Mouse (Mus musculus): ENCODE data around the gene Hist1h2bf.
A peak's percentile ranks its signal among the peaks of the same experiment; 100 is the strongest.
"Not testable (repeated sequence)": the region's sequence is repeated elsewhere in the genome, so short reads cannot be mapped to it uniquely, and the experiment has no call there.

Hist1h2bf gene

DNA sequence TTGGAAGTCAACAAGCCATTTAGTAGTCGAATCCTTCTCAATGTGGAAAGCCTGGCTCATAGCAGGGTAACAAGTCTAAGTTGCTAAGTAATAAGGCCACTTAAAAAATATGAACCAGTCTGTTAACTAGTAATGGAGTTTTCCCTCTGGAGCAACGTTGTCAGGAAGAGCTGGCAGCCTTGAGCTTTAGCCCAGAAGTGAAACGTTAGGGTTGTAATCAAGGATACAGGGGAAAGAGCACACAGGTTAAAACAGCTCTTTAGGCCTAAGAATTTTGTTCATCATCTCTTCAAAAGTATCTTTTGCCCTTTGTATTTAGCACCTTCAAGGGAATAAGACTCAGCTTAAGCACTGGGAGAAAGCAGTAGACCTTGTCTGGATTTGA lies 23.2 kb downstream of the Hist1h2bf start:
- DNase-seq (ENCODE audit: extremely low read depth, insufficient read length, low spot score) = peak; percentile 53

DNA sequence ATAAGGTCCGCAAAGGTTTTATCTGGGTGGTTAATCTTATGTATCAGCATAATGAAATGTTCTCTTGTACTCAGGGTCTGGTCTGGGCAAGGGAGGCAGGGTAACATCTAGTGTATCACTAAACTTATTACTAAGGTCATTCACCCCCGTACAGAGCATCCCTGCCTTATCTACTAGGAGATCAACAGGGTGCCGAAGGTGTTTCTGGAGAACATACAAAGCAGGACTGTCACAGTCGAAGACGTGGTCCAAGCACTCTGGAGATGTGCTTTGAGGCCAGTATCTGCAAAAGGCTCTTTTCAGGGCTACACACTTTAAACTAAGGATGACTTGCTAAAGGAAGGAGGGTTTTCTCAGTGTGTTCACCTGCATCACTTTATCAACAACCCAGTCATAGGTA lies 27.3 kb downstream of the Hist1h2bf start:
- no peak for DNase-seq (ENCODE audit: extremely low read depth, insufficient read length, low spot score)

DNA sequence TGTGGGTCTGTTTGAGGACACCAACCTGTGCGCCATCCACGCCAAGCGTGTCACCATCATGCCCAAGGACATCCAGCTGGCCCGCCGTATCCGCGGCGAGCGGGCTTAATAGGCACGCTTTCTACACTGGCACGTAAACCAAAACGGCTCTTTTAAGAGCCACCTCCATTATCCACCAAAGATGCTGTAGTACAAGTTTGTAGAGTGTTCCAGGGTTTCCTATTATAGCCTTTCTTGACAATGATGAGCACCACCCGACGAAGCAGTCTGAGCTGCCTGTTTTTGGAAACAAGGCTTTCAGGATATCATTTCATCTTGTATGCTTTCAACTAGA lies 29.2 kb downstream of the Hist1h2bf start:
- DNase-seq (ENCODE audit: extremely low read depth, insufficient read length, low spot score) = not testable (repeated sequence)

DNA sequence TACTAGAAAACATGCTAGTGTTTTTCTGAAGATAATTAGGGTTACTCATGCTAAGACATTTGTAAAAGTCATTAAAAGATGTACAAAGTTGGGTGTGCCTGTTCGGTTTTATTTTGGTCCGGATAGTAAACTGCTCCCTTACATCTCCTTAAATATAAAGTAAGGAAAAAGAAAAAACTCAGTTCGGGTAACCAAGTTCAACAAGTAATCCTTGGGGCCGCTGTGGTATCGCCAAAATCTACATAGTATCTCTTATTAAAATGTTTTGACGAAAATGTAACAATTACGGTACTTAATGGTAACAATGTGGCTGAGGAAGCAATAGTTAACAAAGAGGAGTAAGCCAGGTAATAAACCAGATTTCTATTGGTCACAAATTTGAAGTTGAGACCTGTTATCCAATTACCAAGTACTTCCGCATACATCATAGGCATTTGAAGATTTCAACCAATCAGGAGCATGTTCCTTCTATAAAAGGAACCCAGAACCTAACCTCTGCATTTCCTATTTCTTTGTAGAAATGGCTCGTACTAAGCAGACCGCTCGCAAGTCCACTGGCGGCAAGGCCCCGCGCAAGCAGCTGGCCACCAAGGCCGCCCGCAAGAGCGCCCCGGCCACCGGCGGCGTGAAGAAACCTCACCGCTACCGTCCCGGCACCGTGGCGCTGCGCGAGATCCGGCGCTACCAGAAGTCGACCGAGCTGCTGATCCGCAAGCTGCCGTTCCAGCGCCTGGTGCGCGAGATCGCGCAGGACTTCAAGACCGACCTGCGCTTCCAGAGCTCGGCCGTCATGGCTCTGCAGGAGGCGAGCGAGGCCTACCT lies 29.8 kb downstream of the Hist1h2bf start, which contains the start of gene Hist1h3f:
Hist1h3f (plus strand) TSS at position 88 of the 822 bp plus-strand sequence.
- peak; percentile 92 for DNase-seq (ENCODE audit: extremely low read depth, insufficient read length, low spot score)

DNA sequence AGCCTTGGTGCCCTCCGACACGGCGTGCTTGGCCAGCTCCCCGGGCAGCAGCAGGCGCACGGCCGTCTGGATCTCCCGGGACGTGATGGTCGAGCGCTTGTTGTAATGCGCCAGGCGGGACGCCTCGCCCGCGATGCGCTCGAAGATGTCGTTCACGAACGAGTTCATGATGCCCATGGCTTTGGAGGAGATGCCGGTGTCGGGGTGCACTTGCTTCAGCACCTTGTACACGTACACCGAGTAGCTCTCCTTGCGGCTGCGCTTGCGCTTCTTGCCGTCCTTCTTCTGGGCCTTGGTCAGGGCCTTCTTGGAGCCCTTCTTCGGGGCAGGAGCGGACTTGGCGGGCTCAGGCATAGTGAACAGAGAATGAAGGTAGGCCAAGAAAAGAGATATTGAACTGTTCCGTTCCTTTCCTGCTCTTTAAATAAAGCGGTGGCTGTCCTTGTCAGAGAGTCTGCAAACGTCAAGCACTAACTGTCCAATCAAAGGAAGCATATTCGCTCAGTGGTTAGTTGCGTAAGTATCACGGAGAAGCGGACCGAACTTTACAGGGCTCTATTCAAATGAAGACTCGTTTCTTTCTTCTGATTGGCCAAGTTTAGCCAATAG lies 30.9 kb downstream of the Hist1h2bf start, which contains the start of gene Hist1h2bh:
Hist1h2bh (minus strand) TSS at position 394 of the 609 bp plus-strand sequence.
- peak; percentile 88 for DNase-seq (ENCODE audit: extremely low read depth, insufficient read length, low spot score)

DNA sequence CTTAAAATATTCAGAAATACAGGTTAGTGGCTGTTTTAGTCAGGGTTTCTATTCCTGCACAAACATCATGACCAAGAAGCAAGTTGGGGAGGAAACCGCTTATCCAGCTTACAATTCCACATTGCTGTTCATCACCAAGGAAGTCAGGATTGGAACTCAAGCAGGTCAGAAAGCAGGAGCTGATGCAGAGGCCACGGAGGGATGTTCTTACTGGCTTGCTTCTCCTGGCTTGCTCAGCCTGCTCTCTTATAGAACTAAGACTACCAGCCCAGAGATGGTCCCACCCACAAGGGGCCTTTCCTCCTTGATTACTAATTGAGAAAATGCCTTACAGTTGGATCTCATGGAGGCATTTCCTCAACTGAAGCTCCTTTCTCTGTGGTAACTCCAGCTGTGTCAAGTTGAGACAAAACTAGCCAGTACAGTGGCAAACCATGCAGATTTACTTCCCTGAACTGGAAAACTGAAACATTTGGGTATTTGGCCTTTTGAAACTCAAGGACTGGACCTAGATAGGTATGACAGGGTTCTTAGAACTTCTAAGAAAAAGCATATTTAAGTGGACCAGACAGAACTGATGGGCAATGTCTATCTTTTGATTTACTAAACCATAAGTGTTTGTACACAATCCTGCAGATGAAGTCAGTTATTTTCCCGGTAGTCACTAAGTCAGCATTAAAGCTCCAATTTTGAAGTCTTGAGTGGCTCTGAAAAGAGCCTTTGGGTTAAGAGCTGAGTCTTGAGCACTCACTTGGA lies 31.6 kb downstream of the Hist1h2bf start:
- DNase-seq (ENCODE audit: extremely low read depth, insufficient read length, low spot score) = peak; percentile 69

DNA sequence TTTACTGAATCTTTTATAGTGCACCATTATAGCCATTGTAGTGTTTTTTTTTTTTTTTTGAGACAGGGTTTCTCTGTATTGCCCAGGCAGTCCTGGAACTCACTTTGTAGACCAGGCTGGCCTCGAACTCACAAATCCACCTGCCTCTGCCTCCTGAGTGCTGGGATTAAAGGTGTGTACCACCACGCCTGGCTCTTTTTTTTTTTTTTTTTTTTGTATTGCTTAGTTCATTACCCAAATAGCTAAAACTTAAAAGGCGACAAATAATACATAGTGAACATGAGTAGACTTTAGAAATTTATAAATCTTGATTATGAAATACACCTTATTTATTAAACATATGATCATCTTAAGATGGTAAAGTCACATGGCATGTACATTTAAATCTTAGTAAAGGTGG lies 32.5 kb downstream of the Hist1h2bf start:
- DNase-seq (ENCODE audit: extremely low read depth, insufficient read length, low spot score) = no peak

DNA sequence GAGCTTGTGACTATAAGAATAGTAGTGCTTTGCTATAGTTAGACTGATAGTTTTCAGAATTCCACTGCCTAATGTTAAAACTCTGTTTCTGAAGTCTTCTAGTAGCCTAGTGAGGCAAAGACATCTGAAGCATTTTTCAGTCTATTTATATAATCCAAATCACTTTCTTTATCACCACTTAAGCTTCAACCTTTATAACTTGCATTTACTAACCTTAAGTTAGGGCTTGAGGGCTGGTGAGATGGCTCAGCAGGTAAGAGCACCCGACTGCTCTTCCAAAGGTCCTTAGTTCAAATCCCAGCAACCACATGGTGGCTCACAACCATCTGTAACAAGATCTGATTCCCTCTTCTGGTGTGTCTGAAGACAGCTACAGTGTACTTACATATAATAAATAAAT lies 34.2 kb downstream of the Hist1h2bf start:
- not testable (repeated sequence) for DNase-seq (ENCODE audit: extremely low read depth, insufficient read length, low spot score)

DNA sequence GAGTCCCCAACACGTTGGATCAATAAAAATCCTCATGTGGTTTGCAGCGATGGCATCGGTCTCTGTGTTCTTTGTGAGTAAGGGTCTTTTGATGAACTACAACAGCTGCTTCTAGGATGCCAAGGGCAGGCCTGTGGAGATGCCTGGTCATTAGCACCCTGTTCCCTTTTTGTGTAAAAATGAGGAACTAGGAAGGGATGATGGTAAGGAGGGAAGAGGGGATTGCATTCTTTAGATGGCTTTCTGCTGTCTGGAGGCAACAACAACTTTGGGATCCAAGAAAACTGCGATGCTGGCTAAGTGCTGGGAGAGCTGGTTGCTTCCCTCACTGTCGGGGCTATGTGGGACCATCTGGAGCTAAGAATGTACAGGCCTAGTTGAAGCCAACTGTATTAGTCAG lies 35.7 kb downstream of the Hist1h2bf start:
- DNase-seq (ENCODE audit: extremely low read depth, insufficient read length, low spot score) = no peak

DNA sequence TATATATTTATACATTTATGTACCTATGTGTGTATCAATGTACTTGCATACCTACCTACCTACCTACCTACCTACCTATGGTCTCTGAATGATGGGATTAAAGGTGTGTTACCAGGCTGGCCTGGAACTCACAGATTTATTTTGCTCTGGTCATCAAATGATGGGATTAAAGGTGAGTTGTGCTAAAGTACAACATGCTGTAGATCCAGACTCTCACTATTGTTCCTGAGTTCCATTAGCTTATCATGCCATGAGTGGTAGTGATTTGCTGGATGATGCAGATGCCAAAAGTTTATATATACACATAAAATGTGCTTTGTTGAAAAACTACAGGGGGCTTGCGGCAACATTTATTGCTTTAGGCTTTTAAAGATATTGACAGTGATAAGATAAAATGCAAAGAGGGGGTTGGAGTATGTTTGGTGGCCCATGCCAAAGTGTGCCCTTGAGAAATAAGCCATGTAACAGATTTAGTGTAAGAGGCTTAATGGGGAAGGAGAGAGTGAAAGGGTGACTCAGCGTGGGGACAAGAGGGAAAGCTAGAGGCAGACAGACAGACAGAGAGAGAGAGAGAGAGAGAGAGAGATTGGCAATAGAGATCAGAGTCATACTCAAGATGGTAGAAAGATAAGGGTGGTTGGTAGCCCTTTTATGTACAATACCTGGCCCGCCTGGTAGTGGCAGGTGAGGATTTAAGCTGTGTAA lies 36.8 kb downstream of the Hist1h2bf start:
- DNase-seq (ENCODE audit: extremely low read depth, insufficient read length, low spot score) = no peak

DNA sequence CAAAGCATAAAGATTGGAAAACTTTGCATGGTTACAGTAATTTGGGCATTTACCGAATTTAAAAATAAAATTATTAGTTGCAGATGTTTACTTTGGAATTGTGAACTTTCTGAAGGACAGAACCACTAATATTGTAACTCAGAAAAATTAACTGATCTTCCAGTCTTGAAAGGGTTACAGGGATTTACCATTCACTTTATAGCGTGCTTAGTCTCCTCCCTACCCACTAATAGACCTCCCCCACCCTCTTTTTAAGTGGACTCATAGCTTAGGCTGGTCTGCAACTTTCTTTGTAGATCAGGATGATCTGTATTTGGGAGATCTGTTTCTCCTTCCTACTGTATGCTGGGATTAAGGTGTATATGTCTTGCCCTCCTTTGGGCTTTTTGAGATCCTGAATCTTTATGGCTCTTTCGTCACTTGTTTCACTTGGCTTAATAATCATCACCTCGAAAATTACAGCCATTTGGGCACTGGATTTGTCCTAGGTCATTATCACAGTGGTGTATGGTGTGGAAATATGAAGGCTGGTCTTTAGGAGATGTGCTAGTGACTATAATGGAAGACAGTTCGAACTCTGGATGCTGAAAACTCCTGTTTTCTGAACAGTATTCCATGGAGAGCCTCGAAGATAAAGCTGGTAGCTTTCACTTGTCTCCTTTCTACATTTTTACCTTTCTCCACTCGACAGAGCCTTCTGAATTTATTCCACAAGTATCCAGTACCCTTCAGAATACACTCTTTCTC lies 37.7 kb downstream of the Hist1h2bf start:
- DNase-seq (ENCODE audit: extremely low read depth, insufficient read length, low spot score) = no peak

DNA sequence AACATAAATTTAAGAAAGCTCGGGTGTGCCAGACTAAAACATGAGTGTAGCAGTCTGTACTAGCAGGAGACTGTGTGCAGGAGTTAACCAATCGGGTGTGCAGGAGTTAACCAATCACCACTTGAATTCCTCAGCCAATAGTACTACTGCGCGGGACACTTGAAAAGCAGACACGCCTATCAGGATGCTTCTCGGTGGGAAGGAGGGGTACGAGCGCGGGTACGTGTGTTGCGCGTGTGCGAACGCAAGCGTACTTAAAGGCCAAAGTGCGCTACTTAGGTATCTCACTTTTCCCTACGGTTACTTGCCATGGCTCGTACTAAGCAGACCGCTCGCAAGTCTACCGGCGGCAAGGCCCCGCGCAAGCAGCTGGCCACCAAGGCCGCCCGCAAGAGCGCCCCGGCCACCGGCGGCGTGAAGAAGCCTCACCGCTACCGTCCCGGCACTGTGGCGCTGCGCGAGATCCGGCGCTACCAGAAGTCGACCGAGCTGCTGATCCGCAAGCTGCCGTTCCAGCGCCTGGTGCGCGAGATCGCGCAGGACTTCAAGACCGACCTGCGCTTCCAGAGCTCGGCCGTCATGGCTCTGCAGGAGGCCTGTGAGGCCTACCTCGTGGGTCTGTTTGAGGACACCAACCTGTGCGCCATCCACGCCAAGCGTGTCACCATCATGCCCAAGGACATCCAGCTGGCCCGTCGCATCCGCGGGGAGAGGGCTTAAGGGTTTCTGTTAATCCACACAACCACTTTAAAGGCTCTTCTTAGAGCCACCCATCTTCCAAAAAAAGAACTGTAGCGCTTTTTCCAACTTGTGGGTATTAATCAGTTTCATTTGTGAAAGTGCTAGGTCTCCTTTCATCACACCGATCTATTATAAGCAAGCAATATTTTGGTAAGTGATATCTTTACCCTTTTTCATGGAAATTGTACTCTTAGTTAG lies 38.6 kb downstream of the Hist1h2bf start, which contains the start of gene Hist1h3g:
Hist1h3g (plus strand) TSS at position 286 of the 939 bp plus-strand sequence.
- peak; percentile 95 for DNase-seq (ENCODE audit: extremely low read depth, insufficient read length, low spot score)

DNA sequence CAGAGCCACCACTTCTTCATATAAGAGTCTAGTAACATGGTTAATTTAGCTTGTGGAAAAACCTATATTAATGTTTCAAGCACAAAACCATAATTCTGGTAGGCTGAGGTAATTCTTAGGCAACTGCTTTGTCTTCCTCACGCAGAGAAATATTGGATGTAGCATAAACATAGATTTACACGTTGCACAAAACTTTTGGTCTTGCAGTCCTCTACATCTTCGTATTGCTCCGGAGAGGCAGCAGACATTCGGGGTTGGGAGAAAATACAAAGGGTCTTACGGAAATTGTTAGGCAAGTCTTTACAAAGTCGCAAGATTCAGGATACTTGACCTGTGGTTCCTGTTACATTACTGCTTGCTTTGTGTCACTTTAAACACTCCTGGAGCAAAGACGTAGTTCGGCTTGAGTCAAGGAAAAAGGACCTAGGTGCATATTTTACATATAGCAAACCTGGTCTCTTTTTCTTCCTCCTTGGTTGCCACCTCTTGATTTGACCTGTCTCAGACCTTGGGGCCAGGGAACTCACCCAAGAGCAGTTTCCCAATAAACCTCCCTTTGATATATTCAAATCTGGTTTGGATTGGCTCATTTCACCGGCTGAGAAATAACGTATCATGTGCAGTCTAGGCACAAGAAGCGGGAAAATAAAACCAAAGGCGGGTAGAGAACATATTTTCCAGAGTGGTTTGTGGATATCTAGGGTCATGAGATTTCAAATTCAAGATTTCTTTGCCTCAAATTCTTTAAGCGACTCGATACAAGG lies 39.4 kb downstream of the Hist1h2bf start:
- DNase-seq (ENCODE audit: extremely low read depth, insufficient read length, low spot score) = no peak

DNA sequence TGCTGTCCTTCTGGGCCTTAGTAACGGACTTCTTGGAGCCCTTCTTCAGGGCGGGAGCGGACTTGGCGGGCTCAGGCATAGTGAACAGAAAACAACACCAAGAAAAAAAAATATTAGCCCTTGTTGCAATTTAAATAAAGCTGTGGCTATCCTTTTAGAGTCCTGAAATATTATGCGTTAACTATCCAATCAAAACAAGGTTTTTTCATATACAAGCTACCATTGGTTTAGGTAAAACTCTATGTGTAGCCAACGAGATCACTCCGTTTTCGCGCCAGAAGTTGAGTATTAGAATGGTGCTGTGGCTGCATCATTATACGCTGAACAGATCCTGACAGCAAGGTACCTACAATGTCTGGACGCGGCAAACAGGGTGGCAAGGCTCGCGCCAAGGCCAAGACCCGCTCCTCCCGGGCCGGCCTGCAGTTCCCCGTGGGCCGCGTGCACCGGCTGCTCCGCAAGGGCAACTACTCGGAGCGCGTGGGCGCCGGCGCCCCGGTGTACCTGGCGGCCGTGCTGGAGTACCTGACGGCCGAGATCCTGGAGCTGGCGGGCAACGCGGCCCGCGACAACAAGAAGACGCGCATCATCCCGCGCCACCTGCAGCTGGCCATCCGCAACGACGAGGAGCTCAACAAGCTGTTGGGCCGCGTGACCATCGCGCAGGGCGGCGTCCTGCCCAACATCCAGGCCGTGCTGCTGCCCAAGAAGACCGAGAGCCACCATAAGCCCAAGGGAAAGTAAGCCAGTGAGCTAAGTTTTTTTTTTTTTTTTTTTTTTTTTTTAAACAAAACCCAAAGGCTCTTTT lies 40.2 kb downstream of the Hist1h2bf start, which contains the start of gene Hist1h2af:
Hist1h2af (plus strand) TSS at position 347 of the 808 bp plus-strand sequence.
- DNase-seq (ENCODE audit: extremely low read depth, insufficient read length, low spot score) = peak; percentile 85

DNA sequence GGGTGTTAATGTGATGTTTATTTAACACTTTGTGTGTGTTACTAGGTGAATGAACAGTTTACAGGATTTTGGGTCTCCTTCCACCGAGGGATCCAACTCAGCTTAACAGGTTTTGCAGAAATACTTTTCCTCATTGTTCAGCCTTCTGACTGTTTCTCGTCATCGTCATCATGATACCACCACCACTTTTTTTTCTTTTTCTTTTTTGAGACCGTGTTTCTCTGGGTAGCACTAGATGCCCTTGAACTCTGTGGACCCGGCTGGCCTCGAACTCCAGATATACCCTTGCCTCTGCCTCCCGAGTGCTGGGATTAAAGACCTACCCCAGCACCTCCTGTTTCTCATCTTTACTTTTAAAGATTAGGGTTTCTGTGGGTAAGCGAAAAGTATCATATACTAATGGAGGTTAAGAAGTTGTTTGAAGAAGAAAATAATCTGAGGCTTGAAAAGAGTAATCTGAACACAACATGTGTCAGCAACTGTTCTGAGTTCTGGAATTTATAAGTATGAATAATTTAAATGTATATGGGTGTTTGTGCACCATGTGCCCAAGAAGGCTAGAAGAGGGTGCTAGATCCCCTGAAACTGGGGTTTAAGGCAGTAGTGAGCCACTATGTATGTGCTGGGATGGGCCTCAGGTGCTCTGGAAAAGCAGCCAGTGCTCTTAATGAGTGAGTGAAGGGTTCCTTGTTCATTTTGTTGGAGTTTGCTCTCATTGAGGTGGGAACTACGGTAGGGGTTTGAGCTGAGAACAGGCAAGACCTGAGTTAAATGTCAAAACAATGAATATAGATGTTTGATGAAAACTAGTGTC lies 41.5 kb downstream of the Hist1h2bf start:
- DNase-seq (ENCODE audit: extremely low read depth, insufficient read length, low spot score) = no peak

Data from 3134 (cell line).